Mouse (Mus musculus) lung, embryonic 15.5 days (tissue): ENCODE data around the gene Cyp1a2. TPM values are rescaled to one million over a fixed set of nuclear protein-coding genes. Genes with fewer than 3 reads are reported as not detected.

ENCODE experiments used
- ATAC-seq: fragments of 200-750 bp; cut with Nextera tagmentation; 2 replicates; pipeline ENCODE4 v1.8.0; 2017; ENCODE audit warnings: moderate number of reproducible peaks, borderline replicate concordance; ENCODE audit not compliant: low FRiP score, low TSS enrichment; ENCODE audit errors: extremely low read depth
- H3K27ac ChIP-seq: fragments of 300-500 bp; sonication (generic); 2 replicates; pipeline ENCODE4 v1.5.1; 2015; ENCODE audit warnings: moderate library complexity, mild to moderate bottlenecking, inconsistent platforms
- H3K27me3 ChIP-seq: fragments of 300-500 bp; sonication (generic); 2 replicates; pipeline ENCODE4 v1.6.1; 2015; ENCODE audit warnings: inconsistent platforms
- H3K36me3 ChIP-seq: fragments of 300-500 bp; sonication (generic); 2 replicates; pipeline ENCODE4 v1.6.1; 2015; ENCODE audit warnings: inconsistent platforms
- H3K4me1 ChIP-seq: fragments of 300-500 bp; sonication (generic); 2 replicates; pipeline ENCODE4 v1.6.1; 2015; ENCODE audit warnings: inconsistent platforms
- H3K4me2 ChIP-seq: fragments of 300-500 bp; sonication (generic); 2 replicates; pipeline ENCODE4 v1.6.1; 2015; ENCODE audit warnings: inconsistent platforms, mild to moderate bottlenecking, moderate library complexity
- H3K4me3 ChIP-seq: fragments of 300-500 bp; sonication (generic); 2 replicates; pipeline ENCODE4 v1.5.1; 2015; ENCODE audit warnings: mild to moderate bottlenecking, inconsistent platforms
- H3K9ac ChIP-seq: fragments of 300-500 bp; sonication (generic); 2 replicates; pipeline ENCODE4 v1.6.1; 2015; ENCODE audit warnings: inconsistent platforms
- H3K9me3 ChIP-seq: fragments of 300-500 bp; sonication (generic); 2 replicates; pipeline ENCODE4 v1.6.1; 2016; ENCODE audit warnings: inconsistent platforms
- WGBS: fragments of 180-500 bp; shearing (Covaris S2); methylation state at CpG from one replicate; pipeline ENCODE4 v1.1.7; 2015; 5-methylcytosine and 5-hydroxymethylcytosine counted together
- polyA plus RNA-seq: library from polyadenylated mRNA; unstranded; fragments of >200 nt; fragmentation: Nextera tagmentation; extraction: Ambion mirVana; gene quantifications from 2 replicates; pipeline ENCODE4 v1.2.1, GENCODE M21; 2015

The Cyp1a2 gene
- polyA plus RNA-seq, 1 experiment from 2014 or later: not detected

DNA sequence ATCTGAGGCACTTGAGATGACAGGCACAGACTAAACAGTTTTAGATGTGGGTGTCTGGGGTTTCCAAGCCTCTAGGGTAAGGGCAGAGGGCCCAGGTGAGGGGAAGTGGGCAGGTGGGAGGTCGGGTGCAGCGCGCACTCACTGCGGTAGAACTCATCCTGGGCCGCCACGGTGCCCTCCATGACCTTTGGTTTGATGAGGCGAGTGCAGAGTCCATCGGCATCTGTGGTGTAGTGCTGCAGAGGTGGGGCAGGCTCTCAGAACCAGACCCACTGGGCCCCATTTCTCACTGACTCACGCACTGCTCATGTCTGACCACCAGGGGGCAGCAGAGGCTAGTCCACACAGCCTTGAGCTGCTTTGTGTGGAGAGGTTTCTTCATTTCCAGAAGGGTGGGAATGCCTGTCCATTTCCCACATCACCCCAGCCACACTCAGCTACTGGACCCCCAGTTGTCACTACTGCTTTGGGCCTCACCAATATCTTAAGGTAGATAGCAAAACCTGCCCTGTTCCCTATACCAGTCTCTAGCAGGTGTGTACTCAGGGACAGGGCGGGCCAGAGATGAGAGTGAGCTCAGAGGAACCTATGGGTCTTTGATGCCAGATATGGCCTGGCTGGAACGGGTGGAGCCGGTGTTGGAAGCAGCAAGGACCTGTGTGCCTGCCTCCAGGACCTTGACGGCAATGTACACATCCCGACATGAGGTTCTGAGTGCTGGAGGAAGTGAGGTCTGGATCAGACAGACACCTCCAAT lies 54.2 kb downstream of the Cyp1a2 start:
- no peak overlapping the region for H3K4me3 ChIP-seq
- 60% methylated on average over 14 of the region's 14 CpGs for WGBS
- ATAC-seq: peak; percentile 28

DNA sequence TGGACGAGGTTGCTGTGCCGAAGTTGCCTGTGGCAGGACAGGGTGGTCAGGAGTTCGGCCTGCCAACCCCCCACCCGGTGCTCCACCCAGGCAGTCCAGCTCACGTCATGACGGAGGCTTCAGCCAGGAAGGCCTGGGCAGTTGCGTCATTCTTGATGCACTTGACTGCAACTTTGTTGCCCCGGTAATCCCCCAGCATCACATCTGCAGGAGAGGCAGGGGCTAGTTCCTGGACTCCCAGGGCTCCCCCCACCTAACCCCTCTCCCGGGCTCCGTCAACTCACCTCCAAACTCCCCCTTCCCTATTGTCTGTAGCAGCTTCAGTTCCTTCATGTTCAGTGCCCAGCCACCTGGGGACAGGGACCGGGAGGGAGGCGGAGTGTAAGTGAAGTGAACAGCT lies 54.8 kb downstream of the Cyp1a2 start:
- no peak for ATAC-seq
- no peaks in the 10 kb centered on the region for H3K4me1 ChIP-seq
- H3K27me3 ChIP-seq: no peaks in the 10 kb centered on the region
- H3K9me3 ChIP-seq: no peaks in the 10 kb centered on the region
- H3K36me3 ChIP-seq: peaks cover 70% of the 10 kb centered on the region
- H3K4me3 ChIP-seq: no peak overlapping the region
- WGBS: 88% methylated on average over 12 of the region's 12 CpGs
- H3K27ac ChIP-seq: no peak overlapping the region
- H3K9ac ChIP-seq: no peak overlapping the region
- H3K4me2 ChIP-seq: no peak overlapping the region

More for the DNA sequence above, 54.2 kb downstream of the Cyp1a2 start:
- H3K36me3 ChIP-seq: peaks cover 70% of the 10 kb centered on the region
- no peaks in the 10 kb centered on the region for H3K27me3 ChIP-seq
- H3K9me3 ChIP-seq: no peaks in the 10 kb centered on the region
- H3K4me1 ChIP-seq: no peaks in the 10 kb centered on the region
- H3K27ac ChIP-seq: 0 out of 2 replicates have a peak overlapping the region, but pooled peaks have one; percentile 27
- H3K4me2 ChIP-seq: no peak overlapping the region
- H3K9ac ChIP-seq: no peak overlapping the region

DNA sequence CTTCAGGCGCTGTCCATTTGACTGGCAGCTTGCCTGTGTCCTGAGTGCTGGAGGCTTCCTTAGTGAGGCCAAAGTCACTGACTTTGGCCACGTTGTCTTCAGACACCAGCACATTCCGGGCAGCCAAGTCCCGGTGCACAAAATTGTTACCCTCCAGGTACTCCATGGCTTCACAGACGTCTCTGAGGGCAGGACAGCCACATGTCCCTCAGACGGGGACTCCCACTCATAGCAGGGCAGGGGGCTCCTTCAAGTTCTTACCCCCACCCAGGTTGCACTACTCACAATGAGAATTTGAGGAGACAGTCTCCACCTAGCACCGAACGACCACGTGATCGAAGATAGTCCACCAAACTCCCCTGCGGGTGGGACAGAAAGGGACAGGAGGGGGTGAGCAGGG lies 55.6 kb downstream of the Cyp1a2 start:
- no peaks in the 10 kb centered on the region for H3K4me1 ChIP-seq
- peaks cover 70% of the 10 kb centered on the region for H3K36me3 ChIP-seq
- no peaks in the 10 kb centered on the region for H3K9me3 ChIP-seq
- no peaks in the 10 kb centered on the region for H3K27me3 ChIP-seq
- H3K4me3 ChIP-seq: no peak overlapping the region
- 86% methylated on average over 11 of the region's 11 CpGs for WGBS
- no peak overlapping the region for H3K4me2 ChIP-seq
- no peak overlapping the region for H3K9ac ChIP-seq
- no peak overlapping the region for H3K27ac ChIP-seq
- no peak for ATAC-seq

DNA sequence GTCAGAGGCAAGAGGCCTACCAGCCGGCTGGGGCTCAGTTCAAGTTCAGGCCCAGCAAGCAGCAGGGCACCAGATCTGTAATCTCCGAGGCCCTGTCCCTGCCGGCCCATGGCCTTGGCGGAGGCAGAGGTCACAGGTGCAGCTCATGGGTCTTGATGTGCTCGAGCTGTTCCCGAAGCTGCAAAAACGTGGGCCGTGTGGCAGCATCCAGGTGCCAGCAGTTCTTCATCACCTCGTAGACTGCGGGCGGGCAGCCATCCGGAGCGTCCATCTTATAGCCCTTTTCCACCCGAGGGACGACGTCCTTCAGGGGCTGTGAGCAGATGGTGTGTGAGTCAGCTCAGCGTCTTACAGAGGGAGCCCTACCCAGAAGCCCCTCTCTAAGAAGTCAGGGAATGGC lies 56.3 kb downstream of the Cyp1a2 start:
- Histone ChIP-seq H3K9ac (no peak overlapping the region), H3K36me3 (peaks cover 70% of the 10 kb centered on the region), H3K4me1 (no peaks in the 10 kb centered on the region), H3K27ac (no peak overlapping the region), H3K4me3 (no peak overlapping the region), H3K27me3 (no peaks in the 10 kb centered on the region), H3K9me3 (no peaks in the 10 kb centered on the region), H3K4me2 (no peak overlapping the region)
- no peak for ATAC-seq
- WGBS: 87% methylated on average over 17 of the region's 17 CpGs

Other genes starting within 250 kb of the Cyp1a2 start
- gene Ppcdc, start 243.6 kb downstream of the Cyp1a2 start, polyA plus RNA-seq: 24.9 and 27.5 TPM in 2 replicates
- 6.3 and 6.9 TPM in 2 replicates for gene Scamp5, start 215.6 kb downstream of the Cyp1a2 start, polyA plus RNA-seq
- 2.2 and 2.9 TPM in 2 replicates for gene Rpp25, start 179.7 kb downstream of the Cyp1a2 start, polyA plus RNA-seq
- gene Cox5a, start 162.4 kb downstream of the Cyp1a2 start, polyA plus RNA-seq: 516 and 522 TPM in 2 replicates
- 23.1 and 23.2 TPM in 2 replicates for gene Fam219b, start 146.2 kb downstream of the Cyp1a2 start, polyA plus RNA-seq
- 39.8 and 46.3 TPM in 2 replicates for gene Mpi, start 130.9 kb downstream of the Cyp1a2 start, polyA plus RNA-seq
- gene Scamp2, start 122.8 kb downstream of the Cyp1a2 start, polyA plus RNA-seq: 60.9 and 61.2 TPM in 2 replicates
- gene Ulk3, start 94.3 kb downstream of the Cyp1a2 start, polyA plus RNA-seq: 11.6 and 16.0 TPM in 2 replicates
- gene Cplx3, start 77.4 kb downstream of the Cyp1a2 start, polyA plus RNA-seq: not detected in 2 replicates
- gene Lman1l, start 62.9 kb downstream of the Cyp1a2 start, polyA plus RNA-seq: not detected in 2 replicates
- gene Csk, start 30.1 kb downstream of the Cyp1a2 start, polyA plus RNA-seq: 22.7 and 25.9 TPM in 2 replicates
- gene Cyp1a1, start 4.2 kb upstream of the Cyp1a2 start, polyA plus RNA-seq: 0.11 and 0.14 TPM in 2 replicates
- 34.0 and 35.8 TPM in 2 replicates for gene Edc3, start 24.8 kb upstream of the Cyp1a2 start, polyA plus RNA-seq
- 79.5 and 85.5 TPM in 2 replicates for gene Clk3, start 82.2 kb upstream of the Cyp1a2 start, polyA plus RNA-seq
- gene Arid3b, start 153.1 kb upstream of the Cyp1a2 start, polyA plus RNA-seq: 4.5 and 4.8 TPM in 2 replicates
- gene Ubl7, start 227.3 kb upstream of the Cyp1a2 start, polyA plus RNA-seq: 105 and 112 TPM in 2 replicates